Mouse (Mus musculus) right cerebral cortex, postnatal 25 days (tissue): Measurements from ENCODE around the gene Slc25a12.
"Not testable (repeated sequence)": the region's sequence is repeated elsewhere in the genome, so short reads cannot be mapped to it uniquely, and the experiment has no call there.

Experiments used
- DNase-seq: peaks from one replicate; pipeline ENCODE4 v3.0.0; 2022

The Slc25a12 gene

GRCm38 (mm10) chr2:71367125-71367880, at the start of gene Slc25a12:
Slc25a12 (minus strand) TSS chr2:71367749.
- DNase-seq, result peak; percentile 78

- no peak for DNase-seq
These were observed 38.1 kb upstream of the Slc25a12 start for GRCm38 (mm10) chr2:71405613-71406012.

- no peak for DNase-seq
These were observed 22.3 kb upstream of the Slc25a12 start for GRCm38 (mm10) chr2:71389864-71390263.

GRCm38 (mm10) chr2:71388951-71389763, 21.6 kb upstream of the Slc25a12 start, which contains the start of gene Hat1:
Hat1 (plus strand) TSS chr2:71388958.
- peak; percentile 96 for DNase-seq

- DNase-seq, result no peak
These were observed 20.2 kb upstream of the Slc25a12 start for GRCm38 (mm10) chr2:71387766-71388165.

GRCm38 (mm10) chr2:71383890-71384289, 16.3 kb upstream of the Slc25a12 start:
- DNase-seq, result no peak

GRCm38 (mm10) chr2:71381962-71382361, 14.4 kb upstream of the Slc25a12 start:
- no peak for DNase-seq

- no peak for DNase-seq
These were observed 9.9 kb upstream of the Slc25a12 start for GRCm38 (mm10) chr2:71377426-71377825.

GRCm38 (mm10) chr2:71376433-71376906, 8.9 kb upstream of the Slc25a12 start:
- DNase-seq, result no peak

- DNase-seq, result no peak
These were observed 7.0 kb upstream of the Slc25a12 start for GRCm38 (mm10) chr2:71374275-71375155.

- DNase-seq, result not testable (repeated sequence)
These were observed 4.7 kb upstream of the Slc25a12 start for GRCm38 (mm10) chr2:71372261-71372660.

- peak; percentile 26 for DNase-seq
These were observed 4.2 kb upstream of the Slc25a12 start for GRCm38 (mm10) chr2:71371790-71372189.

- no peak for DNase-seq
These were observed 537 bp upstream of the Slc25a12 start for GRCm38 (mm10) chr2:71368086-71368485.

GRCm38 (mm10) chr2:71366618-71367124, 878 bp downstream of the Slc25a12 start:
- DNase-seq, result no peak

GRCm38 (mm10) chr2:71360192-71360591, 7.4 kb downstream of the Slc25a12 start:
- DNase-seq, result no peak

- DNase-seq, result no peak
These were observed 9.2 kb downstream of the Slc25a12 start for GRCm38 (mm10) chr2:71358347-71358746.

GRCm38 (mm10) chr2:71354055-71354425, 13.5 kb downstream of the Slc25a12 start:
- DNase-seq, result no peak

GRCm38 (mm10) chr2:71353306-71354054, 14.1 kb downstream of the Slc25a12 start:
- DNase-seq, result no peak

GRCm38 (mm10) chr2:71351727-71351987, 15.9 kb downstream of the Slc25a12 start:
- no peak for DNase-seq

GRCm38 (mm10) chr2:71350904-71351726, 16.4 kb downstream of the Slc25a12 start:
- DNase-seq, result no peak

GRCm38 (mm10) chr2:71350181-71350580, 17.4 kb downstream of the Slc25a12 start:
- DNase-seq, result no peak
